Mouse (Mus musculus) intestine, embryonic 16.5 days (tissue): ENCODE measurements at regions not wholly inside any gene's neighbourhood (a gene's known extent, or its start where the extent isn't known, plus 50 kb on each side); places are given as distances from the start of the nearest gene placed in this dataset.
A peak's percentile ranks its signal among the peaks of the same experiment; 100 is the strongest.

Source experiments
- ATAC-seq: fragments of 200-750 bp; cut with Nextera tagmentation; 2 replicates; pipeline ENCODE4 v1.8.0; 2017; ENCODE audit warnings: moderate TSS enrichment, moderate library complexity
- H3K27ac ChIP-seq: fragments of 300-500 bp; sonication (generic); 2 replicates; pipeline ENCODE4 v1.5.1; 2014; ENCODE audit warnings: mild to moderate bottlenecking, low read length
- H3K27me3 ChIP-seq: fragments of 300-500 bp; sonication (generic); replicated peaks from 2 replicates; pipeline ENCODE4 v1.6.1; 2014; ENCODE audit warnings: low read length, control low read depth, mixed read lengths; ENCODE audit not compliant: control insufficient read depth, insufficient read depth
- H3K36me3 ChIP-seq: fragments of 300-500 bp; sonication (generic); 2 replicates; pipeline ENCODE4 v1.6.1; 2014; ENCODE audit warnings: low read length, control low read depth; ENCODE audit not compliant: control insufficient read depth, insufficient read depth
- H3K4me1 ChIP-seq: fragments of 300-500 bp; sonication (generic); 2 replicates; pipeline ENCODE4 v1.6.1; 2014; ENCODE audit warnings: low read length, control low read depth, mixed read lengths; ENCODE audit not compliant: control insufficient read depth, insufficient read depth
- H3K4me2 ChIP-seq: fragments of 300-500 bp; sonication (generic); 2 replicates; pipeline ENCODE4 v1.6.1; 2014; ENCODE audit warnings: low read depth, low read length, control low read depth
- H3K4me3 ChIP-seq: fragments of 300-500 bp; sonication (generic); 2 replicates; pipeline ENCODE4 v1.5.1; 2014; ENCODE audit warnings: mild to moderate bottlenecking, low read length
- H3K9ac ChIP-seq: fragments of 300-500 bp; sonication (generic); 2 replicates; pipeline ENCODE4 v1.6.1; 2014; ENCODE audit warnings: low read depth, low read length
- H3K9me3 ChIP-seq: fragments of 300-500 bp; sonication (generic); 2 replicates; pipeline ENCODE4 v1.6.1; 2016; ENCODE audit warnings: low read length, control low read depth; ENCODE audit not compliant: control insufficient read depth
- WGBS: fragments of 180-500 bp; shearing (Covaris S2); extraction: QIAGEN DNeasy Blood & Tissue Kit; methylation state at CpG from one replicate; pipeline ENCODE4 v1.1.7; 2014; 5-methylcytosine and 5-hydroxymethylcytosine counted together

GRCm38 (mm10) chr12:26086414-26086813 lies 328.6 kb downstream of the Rnf144a start:
- Histone ChIP-seq H3K9me3 (no peaks in the 10 kb centered on the region), H3K27me3 (no peaks in the 10 kb centered on the region), H3K27ac (no peak overlapping the region), H3K9ac (no peak overlapping the region), H3K4me3 (no peak overlapping the region), H3K4me1 (no peaks in the 10 kb centered on the region), H3K4me2 (no peak overlapping the region), H3K36me3 (no peaks in the 10 kb centered on the region)
- 91% methylated on average over 3 of the region's 3 CpGs for WGBS
- no peak for ATAC-seq

- H3K36me3 ChIP-seq = no peaks in the 10 kb centered on the region
- no peaks in the 10 kb centered on the region for H3K4me1 ChIP-seq
- no peaks in the 10 kb centered on the region for H3K9me3 ChIP-seq
- no peak for ATAC-seq
- no peak overlapping the region for H3K9ac ChIP-seq
- H3K4me3 ChIP-seq = no peak overlapping the region
- no peak overlapping the region for H3K4me2 ChIP-seq
- no peaks in the 10 kb centered on the region for H3K27me3 ChIP-seq
- H3K27ac ChIP-seq = no peak overlapping the region
- 67% methylated on average over 4 of the region's 4 CpGs for whole genome bisulfite sequencing
Measured at GRCm38 (mm10) chr12:26079061-26079625, 335.9 kb downstream of the Rnf144a start.

GRCm38 (mm10) chr12:26075638-26076254 lies 339.3 kb downstream of the Rnf144a start:
- H3K4me2 ChIP-seq = no peak overlapping the region
- no peak overlapping the region for H3K9ac ChIP-seq
- H3K4me1 ChIP-seq = no peaks in the 10 kb centered on the region
- no peak overlapping the region for H3K4me3 ChIP-seq
- ATAC-seq = peak; percentile 26; the same call in 1 of the 2 replicates
- no peaks in the 10 kb centered on the region for H3K27me3 ChIP-seq
- 38% methylated on average over 9 of the region's 9 CpGs for WGBS
- no peaks in the 10 kb centered on the region for H3K9me3 ChIP-seq
- no peak overlapping the region for H3K27ac ChIP-seq
- no peaks in the 10 kb centered on the region for H3K36me3 ChIP-seq

GRCm38 (mm10) chr12:26072180-26072579 lies 342.9 kb downstream of the Rnf144a start:
- no peak overlapping the region for H3K9ac ChIP-seq
- no peak overlapping the region for H3K4me2 ChIP-seq
- H3K27ac ChIP-seq = no peak overlapping the region
- no peaks in the 10 kb centered on the region for H3K9me3 ChIP-seq
- no peak overlapping the region for H3K4me3 ChIP-seq
- H3K27me3 ChIP-seq = no peaks in the 10 kb centered on the region
- ATAC-seq = no peak
- 77% methylated on average over 7 of the region's 7 CpGs for WGBS
- no peaks in the 10 kb centered on the region for H3K36me3 ChIP-seq
- peaks cover 5% of the 10 kb centered on the region; the same call in 1 of the 2 replicates for H3K4me1 ChIP-seq

GRCm38 (mm10) chr12:26071610-26072009 lies 343.4 kb downstream of the Rnf144a start:
- Histone ChIP-seq H3K27ac (no peak overlapping the region), H3K4me3 (no peak overlapping the region), H3K9me3 (no peaks in the 10 kb centered on the region), H3K4me2 (no peak overlapping the region), H3K4me1 (peaks cover 5% of the 10 kb centered on the region; the same call in 1 of the 2 replicates), H3K9ac (no peak overlapping the region), H3K27me3 (no peaks in the 10 kb centered on the region), H3K36me3 (no peaks in the 10 kb centered on the region)
- 3% methylated on average over 3 of the region's 3 CpGs for WGBS
- ATAC-seq = no peak

GRCm38 (mm10) chr12:26068685-26069008 lies 346.4 kb downstream of the Rnf144a start:
- WGBS = 40% methylated on average over 4 of the region's 4 CpGs
- no peak overlapping the region for H3K4me3 ChIP-seq
- no peaks in the 10 kb centered on the region for H3K27me3 ChIP-seq
- no peak for ATAC-seq
- no peaks in the 10 kb centered on the region for H3K9me3 ChIP-seq
- H3K4me1 ChIP-seq = peaks cover 5% of the 10 kb centered on the region; the same call in 1 of the 2 replicates
- H3K4me2 ChIP-seq = peak overlapping the region; percentile 45; the same call in 1 of the 2 replicates
- no peak overlapping the region for H3K27ac ChIP-seq
- H3K36me3 ChIP-seq = no peaks in the 10 kb centered on the region
- H3K9ac ChIP-seq = peak overlapping the region; percentile 5; the same call in 1 of the 2 replicates

GRCm38 (mm10) chr12:26067866-26068684 lies 347.0 kb downstream of the Rnf144a start:
- Histone ChIP-seq H3K4me1 (peaks cover 5% of the 10 kb centered on the region; the same call in 1 of the 2 replicates), H3K4me2 (peak overlapping the region; percentile 45), H3K4me3 (no peak overlapping the region), H3K27me3 (no peaks in the 10 kb centered on the region), H3K9me3 (no peaks in the 10 kb centered on the region), H3K27ac (no peak overlapping the region), H3K36me3 (no peaks in the 10 kb centered on the region), H3K9ac (peak overlapping the region; percentile 5; the same call in 1 of the 2 replicates)
- no peak for ATAC-seq
- WGBS = 14% methylated on average over 24 of the region's 24 CpGs

- Histone ChIP-seq H3K4me1 (no peaks in the 10 kb centered on the region), H3K4me2 (no peak overlapping the region), H3K9me3 (no peaks in the 10 kb centered on the region), H3K27ac (no peak overlapping the region), H3K4me3 (no peak overlapping the region), H3K27me3 (no peaks in the 10 kb centered on the region), H3K9ac (no peak overlapping the region), H3K36me3 (no peaks in the 10 kb centered on the region)
- 40% methylated on average over 3 of the region's 3 CpGs for WGBS
- ATAC-seq = peak; percentile 71
Measured at GRCm38 (mm10) chr12:26060378-26060777, 354.7 kb downstream of the Rnf144a start.

- Histone ChIP-seq H3K36me3 (no peaks in the 10 kb centered on the region), H3K4me1 (no peaks in the 10 kb centered on the region), H3K4me2 (no peak overlapping the region), H3K4me3 (no peak overlapping the region), H3K9me3 (no peaks in the 10 kb centered on the region), H3K27me3 (no peaks in the 10 kb centered on the region), H3K27ac (no peak overlapping the region), H3K9ac (no peak overlapping the region)
- ATAC-seq = no peak
- WGBS = 84% methylated on average over 4 of the region's 4 CpGs
Measured at GRCm38 (mm10) chr12:26059090-26059489, 356.0 kb downstream of the Rnf144a start.
